8 mouse cellular contexts compared by ENCODE assay signal in the genomic region with DNA sequence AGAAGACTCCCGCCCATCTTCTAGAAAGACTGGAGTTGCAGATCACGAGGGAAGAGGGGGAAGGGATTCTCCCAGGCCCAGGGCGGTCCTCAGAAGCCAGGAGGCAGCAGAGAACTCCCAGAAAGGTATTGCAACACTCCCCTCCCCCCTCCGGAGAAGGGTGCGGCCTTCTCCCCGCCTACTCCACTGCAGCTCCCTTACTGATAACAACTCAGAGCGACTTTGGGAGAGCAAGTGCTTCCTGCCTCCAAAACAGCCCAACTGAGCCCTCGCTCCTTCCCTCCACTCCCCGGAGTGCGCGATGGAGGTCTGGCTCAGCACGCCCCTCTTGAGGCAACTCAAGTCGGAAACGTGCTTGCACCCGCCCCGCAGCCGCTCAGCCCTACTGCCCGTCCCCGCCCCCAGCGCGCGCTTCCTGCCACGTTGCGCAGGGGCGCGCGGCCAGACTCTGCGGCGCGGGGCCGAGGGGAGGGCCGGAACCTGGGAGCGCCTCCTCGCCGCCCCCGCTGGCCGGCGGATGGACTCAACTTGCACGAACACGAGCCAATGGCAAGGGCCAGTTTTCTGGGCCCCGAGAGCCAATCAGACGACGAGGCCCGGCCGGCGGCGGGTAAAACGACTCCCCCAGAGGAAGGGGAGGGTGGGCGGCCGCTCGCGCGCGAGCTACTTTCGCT. TPM values are rescaled to one million over a fixed set of nuclear protein-coding genes. Genes with fewer than 3 reads are reported as not detected.
DNase-seq lines count a peak whose midpoint lies in the region; ATAC-seq and TF ChIP-seq lines count a peak whose summit lies in the region.

No protein-coding gene starts in this region.

- ATAC-seq in forebrain, embryonic 15.5 days (replicated peaks) = peak; percentile 81

- in situ Hi-C loops in ES-E14 (cut with MboI; ENCODE audit: low sequenced_read_pairs in 2 of 2, unreplicated experiment in 2 of 2) = no loop called here

- WGBS in forebrain, embryonic 15.5 days = under 1% methylated on average over 48 of the region's 55 CpGs
- WGBS in lung, adult 2 months = under 1% methylated on average over 52 of the region's 55 CpGs

- H3K27me3 ChIP-seq in forebrain, embryonic 15.5 days = no peaks in the 10 kb centered on the region

- no peaks in the 10 kb centered on the region; the same call in 1 of the 2 replicates for H3K36me3 ChIP-seq in ES-E14 (ENCODE audit: control insufficient read depth, insufficient read depth, low read length, poor library complexity, severe bottlenecking)
- peaks cover 2% of the 10 kb centered on the region; the same call in 1 of the 2 replicates for H3K36me3 ChIP-seq in forebrain, embryonic 15.5 days

- DNase-seq in ES-E14 (ENCODE audit: low read depth, low spot score) = peak; percentile 97
- peak; percentile 93 for DNase-seq in cerebellum, adult 11 months
- DNase-seq in heart, postnatal 25 days (ENCODE audit: low spot score) = peak; percentile 96
- peak; percentile 84 to 90 for DNase-seq in layer of hippocampus, adult 18-20 months (ENCODE audit: low spot score in 2 of 2)
- DNase-seq in lung, adult 2 months = peak; percentile 93
- DNase-seq in ovary, adult 18-20 months (ENCODE audit: low spot score) = peak; percentile 96
- peak; percentile 91 for DNase-seq in thymus, postnatal 0 days (ENCODE audit: low spot score)

- H3K9ac ChIP-seq in ES-E14 (ENCODE audit: insufficient read depth, low read depth, low read length, poor library complexity, severe bottlenecking) = peak overlapping the region; percentile 100
- peak overlapping the region; percentile 60 for H3K9ac ChIP-seq in forebrain, embryonic 15.5 days (replicated peaks)

- H3K4me1 ChIP-seq in ES-E14 (ENCODE audit: control insufficient read depth in 2 of 2, insufficient read depth in 2 of 2, low read length in 2 of 2, poor library complexity in 1 of 2) = peaks cover 0 to 4% of the 10 kb centered on the region in 2 experiments; a peak in 2 of 4 replicates
- peaks cover 52% of the 10 kb centered on the region for H3K4me1 ChIP-seq in forebrain, embryonic 15.5 days
- H3K4me1 ChIP-seq in lung, adult 2 months (ENCODE audit: control insufficient read depth, insufficient read depth, low read length) = peaks cover 13% of the 10 kb centered on the region

- TF ChIP-seq POLR2A in lung, adult 2 months (IDR thresholded peaks at IDR 0.05; ENCODE audit: borderline replicate concordance, extremely low read depth, low read depth, low read length) = peak; percentile 89

- peak overlapping the region; percentile 60 to 100 for H3K4me3 ChIP-seq in ES-E14 (ENCODE audit: insufficient read depth in 1 of 2, low read depth in 1 of 2, low read length in 2 of 2, poor library complexity in 1 of 2, severe bottlenecking in 1 of 2)
- peak overlapping the region; percentile 67 for H3K4me3 ChIP-seq in forebrain, embryonic 15.5 days
- peak overlapping the region; percentile 95 for H3K4me3 ChIP-seq in lung, adult 2 months (replicated peaks; ENCODE audit: extremely low read depth, low read depth, low read length)

- peak overlapping the region; percentile 100 for H3K27ac ChIP-seq in ES-E14 (ENCODE audit: insufficient read depth, low read depth, low read length, poor library complexity, severe bottlenecking)
- peak overlapping the region; percentile 100 for H3K27ac ChIP-seq in forebrain, embryonic 15.5 days (replicated peaks)

- H3K9me3 ChIP-seq in ES-E14 (ENCODE audit: control insufficient read depth, insufficient read depth, low read depth, low read length) = no peaks in the 10 kb centered on the region
- H3K9me3 ChIP-seq in forebrain, embryonic 15.5 days = no peaks in the 10 kb centered on the region

- intact Hi-C loops in heart, postnatal 25 days (cut with DNase I) = loop anchor here (5.0 to 10.0 kb wide), 2 partner anchors 39 to 229 kb away; partner anchors contain the start of gene Brpf1

- peak; percentile 40; the same call in 1 of the 2 replicates for TF ChIP-seq CTCF in lung, adult 2 months (IDR thresholded peaks at IDR 0.05; ENCODE audit: insufficient read depth, low read length)

- peak overlapping the region; percentile 65 for H3K4me2 ChIP-seq in forebrain, embryonic 15.5 days (replicated peaks)

TF ChIP-seq in ES-E14, 5 proteins besides CTCF, POLR2A, EP300 and RAD21:
- TF ChIP-seq HCFC1 (IDR thresholded peaks at IDR 0.05; ENCODE audit: borderline replicate concordance, insufficient read depth, low read length) (peak; percentile 21; the same call in 1 of the 2 replicates), ZC3H11A (IDR thresholded peaks at IDR 0.05; ENCODE audit: borderline replicate concordance, low read depth, low read length) (no peak), CHD2 (IDR thresholded peaks at IDR 0.05; ENCODE audit: low read depth, low read length) (peak; percentile 73), ZNF384 (IDR thresholded peaks at IDR 0.05; ENCODE audit: low read depth, low read length) (no peak)
TF ChIP-seq in ES-E14: peak in this region for 2.

RNA-seq across cellular contexts. Expression of gene Setd5, which starts 1.0 kb away (rescaled TPM):
- total RNA-seq in ES-E14 (2012; rRNA removed) = 79.4 and 81.4 TPM in 2 replicates
- polyA plus RNA-seq in forebrain, embryonic 15.5 days (2015; fragmentation: Nextera tagmentation; extraction: Ambion mirVana) = 52.2 and 53.4 TPM in 2 replicates
- total RNA-seq in heart, postnatal 25 days (2021) = 10 to 100 TPM; 34.4 to 41.1 TPM
- 10 to 100 TPM; 92.8 to 95.7 TPM for total RNA-seq in layer of hippocampus, adult 18-20 months (2021)
- polyA plus RNA-seq in lung, adult 2 months (2012; rRNA removed) = 28.7 and 30.6 TPM in 2 replicates
- polyA plus RNA-seq in thymus, postnatal 0 days (2015; fragmentation: Nextera tagmentation; extraction: Ambion mirVana) = 36.5 and 45.2 TPM in 2 replicates

RNA-seq across cellular contexts. Expression of gene Thumpd3, which starts 30.1 kb away (rescaled TPM):
- 52.9 and 63.6 TPM in 2 replicates for total RNA-seq in ES-E14 (2012; rRNA removed)
- 55.5 and 60.7 TPM in 2 replicates for polyA plus RNA-seq in forebrain, embryonic 15.5 days (2015; fragmentation: Nextera tagmentation; extraction: Ambion mirVana)
- total RNA-seq in heart, postnatal 25 days (2021) = 10 to 100 TPM; 16.5 to 16.8 TPM
- total RNA-seq in layer of hippocampus, adult 18-20 months (2021) = 10 to 100 TPM; 30.0 to 30.3 TPM
- polyA plus RNA-seq in lung, adult 2 months (2012; rRNA removed) = 3.5 and 5.8 TPM in 2 replicates
- polyA plus RNA-seq in thymus, postnatal 0 days (2015; fragmentation: Nextera tagmentation; extraction: Ambion mirVana) = 67.9 and 68.5 TPM in 2 replicates

Comparison
In these comparisons a context has a peak if more than half of its experiments do, and no peak if none do; other contexts are left out.
1. Peak in every context shown above with its lines: DNase-seq, ATAC-seq, H3K4me3 ChIP-seq and H3K27ac ChIP-seq.